Comparison of ENCODE assay signal across 9 mouse cellular contexts in genomic region chr1:138085810-138086209, GRCm38 (mm10).
DNase-seq lines count a peak whose midpoint lies in the region; ATAC-seq and TF ChIP-seq lines count a peak whose summit lies in the region.
"Had no signal": no experiment of that assay in that cellular context is flagged by ENCODE, and none has a peak within 500 bp of the region (broad histone marks: within the 10 kb centered on the region; RNA-seq: fewer than 3 reads in every experiment).

No protein-coding gene starts in this region.

- H3K27ac ChIP-seq in forebrain, embryonic 14.5 days (ENCODE audit: low read depth, low read length) = no peak overlapping the region
- H3K27ac ChIP-seq in limb, embryonic 11.5 days (replicated peaks; ENCODE audit: low read depth, low read length) = no peak overlapping the region
- H3K27ac ChIP-seq: macrophage had no signal

- H3K4me2 ChIP-seq in forebrain, embryonic 14.5 days (ENCODE audit: low read length) = no peak overlapping the region
- no peak overlapping the region for H3K4me2 ChIP-seq in limb, embryonic 11.5 days (ENCODE audit: low read depth, severe bottlenecking)

- WGBS in forebrain, embryonic 14.5 days = 8% methylated on average over 1 of the region's 1 CpGs
- WGBS in limb, embryonic 11.5 days = 3% methylated on average over 1 of the region's 1 CpGs

- peak; percentile 61 for TF ChIP-seq CTCF in E14TG2a.4 (conservative IDR thresholded peaks at IDR 0.05; ENCODE audit: low read length)

- no peaks in the 10 kb centered on the region for H3K36me3 ChIP-seq in E14TG2a.4 (ENCODE audit: insufficient read depth, low read length)
- H3K36me3 ChIP-seq in forebrain, embryonic 14.5 days (ENCODE audit: control insufficient read depth, insufficient read depth, low read length) = no peaks in the 10 kb centered on the region
- no peaks in the 10 kb centered on the region for H3K36me3 ChIP-seq in limb, embryonic 11.5 days (ENCODE audit: control insufficient read depth, insufficient read depth, low read length)
- H3K36me3 ChIP-seq in splenic B cell, adult 2 months (ENCODE audit: control insufficient read depth, insufficient read depth, low read length, poor library complexity, severe bottlenecking) = peaks cover 39% of the 10 kb centered on the region

- H3K4me1 ChIP-seq in E14TG2a.4 (replicated peaks; ENCODE audit: low read depth, low read length) = no peaks in the 10 kb centered on the region
- H3K4me1 ChIP-seq in forebrain, embryonic 14.5 days (ENCODE audit: control insufficient read depth, insufficient read depth, low read length) = no peaks in the 10 kb centered on the region
- no peaks in the 10 kb centered on the region for H3K4me1 ChIP-seq in limb, embryonic 11.5 days (ENCODE audit: control insufficient read depth, insufficient read depth, low read length)

- peak; percentile 38 to 59 for DNase-seq in layer of hippocampus, postnatal 10 days (ENCODE audit: low spot score in 2 of 2)
- no peak for DNase-seq in layer of hippocampus, adult 9-11 months
- peak; percentile 57 for DNase-seq in R1 (ENCODE audit: low read depth, low spot score)
- peak; percentile 72 for DNase-seq in forebrain, embryonic 14.5 days (ENCODE audit: low spot score)
- peak; percentile 70 for DNase-seq in limb, embryonic 11.5 days (ENCODE audit: low spot score)
- DNase-seq in splenic B cell, adult 2 months (ENCODE audit: low read depth, low spot score) = peak; percentile 47

- no peak overlapping the region for H3K9ac ChIP-seq in forebrain, embryonic 14.5 days (ENCODE audit: low read length)
- no peak overlapping the region for H3K9ac ChIP-seq in limb, embryonic 11.5 days (ENCODE audit: low read length)

- no peak overlapping the region for H3K4me3 ChIP-seq in E14TG2a.4 (replicated peaks; ENCODE audit: low read length)
- no peak overlapping the region for H3K4me3 ChIP-seq in forebrain, embryonic 14.5 days (ENCODE audit: low read depth, low read length)
- no peak overlapping the region for H3K4me3 ChIP-seq in limb, embryonic 11.5 days (ENCODE audit: low read depth, low read length)
- H3K4me3 ChIP-seq: erythroblast, embryonic 14.5 days had no signal

- H3K9me3 ChIP-seq in E14TG2a.4 (ENCODE audit: low read length) = no peaks in the 10 kb centered on the region
- no peaks in the 10 kb centered on the region for H3K9me3 ChIP-seq in forebrain, embryonic 14.5 days (replicated peaks; ENCODE audit: control insufficient read depth, low read length)
- no peaks in the 10 kb centered on the region for H3K9me3 ChIP-seq in limb, embryonic 11.5 days (ENCODE audit: control insufficient read depth, low read length)

- peak; percentile 75 for ATAC-seq in forebrain, embryonic 14.5 days
- ATAC-seq in limb, embryonic 11.5 days (ENCODE audit: insufficient number of reproducible peaks, low FRiP score, low TSS enrichment, low read depth) = no peak

- H3K27me3 ChIP-seq in E14TG2a.4 (ENCODE audit: insufficient read depth, low read length) = no peaks in the 10 kb centered on the region
- H3K27me3 ChIP-seq in forebrain, embryonic 14.5 days (replicated peaks; ENCODE audit: control insufficient read depth, insufficient read depth, low read length) = no peaks in the 10 kb centered on the region
- H3K27me3 ChIP-seq in limb, embryonic 11.5 days (ENCODE audit: control insufficient read depth, insufficient read depth, low read length) = no peaks in the 10 kb centered on the region
- no peaks in the 10 kb centered on the region for H3K27me3 ChIP-seq in splenic B cell, adult 2 months (ENCODE audit: control insufficient read depth, insufficient read depth, low read length, poor library complexity, severe bottlenecking)
